Mouse (Mus musculus) retina, postnatal 1 day (tissue): ENCODE results near the gene Olfr883.
A peak's percentile ranks its signal among the peaks of the same experiment; 100 is the strongest.

Source experiments
- DNase-seq: peaks from one replicate; pipeline ENCODE4 v3.0.0-alpha.2; 2012

Olfr883 gene

GRCm38 (mm10) chr9:38025508-38025907 lies at the start of gene Olfr883:
Gene Olfr883, plus strand, starts transcription at chr9:38025808.
- no peak for DNase-seq

DNA sequence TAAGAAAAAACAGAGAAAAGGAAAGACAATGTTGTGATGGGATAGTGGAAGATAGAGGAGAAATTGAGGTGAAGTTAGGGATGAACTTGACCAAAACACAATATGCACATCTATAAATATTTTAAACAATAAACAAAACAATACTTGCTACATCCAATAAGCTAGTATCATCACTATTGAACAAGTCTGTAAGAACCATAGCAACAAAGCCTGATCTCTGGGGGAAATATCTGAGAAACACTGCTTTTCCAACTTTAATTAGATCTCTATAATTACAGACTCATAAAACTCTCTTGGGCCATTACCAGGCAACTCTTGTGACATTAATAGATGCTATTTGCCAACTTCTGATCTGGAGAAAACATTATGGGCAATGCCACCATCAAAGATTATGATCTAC lies 34.1 kb upstream of the Olfr883 start, which contains the start of gene Olfr881:
TSS of gene Olfr881 (plus strand) at position 301 of the 400 bp plus-strand sequence.
- DNase-seq, result no peak

GRCm38 (mm10) chr9:37998581-37999204 lies 26.9 kb upstream of the Olfr883 start:
- peak; percentile 23 for DNase-seq

GRCm38 (mm10) chr9:38000021-38000420 lies 25.6 kb upstream of the Olfr883 start:
- peak; percentile 83 for DNase-seq

- no peak for DNase-seq
These were observed 20.6 kb downstream of the Olfr883 start, which contains the start of gene Olfr884 for GRCm38 (mm10) chr9:38046255-38046654. Gene Olfr884, plus strand, starts transcription at chr9:38046555.

- DNase-seq, result no peak
These were observed 35.4 kb downstream of the Olfr883 start, which contains the start of gene Olfr885 for GRCm38 (mm10) chr9:38061022-38061421. Gene Olfr885, plus strand, starts transcription at chr9:38061322.
